Mouse (Mus musculus) spleen, adult 2 months (tissue): ENCODE data around the gene Best1.

Source experiments
- CTCF ChIP-seq: fragments of 200-500 bp; IDR thresholded peaks from 2 replicates; pipeline ENCODE4 v1.5.1; 2011; ENCODE audit warnings: mild to moderate bottlenecking, inconsistent platforms; ENCODE audit not compliant: insufficient read depth, insufficient read length, insufficient replicate concordance; ENCODE audit errors: extremely low read depth
- POLR2A ChIP-seq: fragments of 200-500 bp; IDR thresholded peaks from 2 replicates; pipeline ENCODE4 v1.6.1; 2011; ENCODE audit warnings: low read depth, low read length, inconsistent platforms

- TF ChIP-seq CTCF (no peak), POLR2A (no peak)
Observed at GRCm38 (mm10) chr19:9964205-9964916, 37.1 kb downstream of the Best1 start.
